Mouse (Mus musculus) MEL (cell line): ENCODE measurements at regions not wholly inside any gene's neighbourhood (a gene's known extent, or its start where the extent isn't known, plus 50 kb on each side); places are given as distances from the start of the nearest gene placed in this dataset.
A peak's percentile ranks its signal among the peaks of the same experiment; 100 is the strongest.

Source experiments
- DNase-seq: peaks from one replicate; pipeline ENCODE4 v3.0.0; 2011; ENCODE audit warnings: low read depth, low spot score
- H3K27ac ChIP-seq: 2 replicates; pipeline ENCODE4 v1.5.1; 2012; ENCODE audit warnings: low read depth, mild to moderate bottlenecking, control low read depth, low read length, moderate library complexity; ENCODE audit not compliant: control insufficient read depth
- H3K27me3 ChIP-seq, 2 experiments: fragments of 150-350 bp in 1 of 2; sonication (generic) in 1 of 2; 2 replicates each; pipeline ENCODE4 v1.6.1; 2012; ENCODE audit warnings: low read length in 2 of 2, mild to moderate bottlenecking in 2 of 2, improper control_type of control experiment in 1 of 2, moderate library complexity in 1 of 2; ENCODE audit not compliant: insufficient read depth in 2 of 2, control insufficient read depth in 1 of 2
- H3K36me3 ChIP-seq, 2 experiments: 2 replicates each; pipeline ENCODE4 v1.6.1; 2012 to 2014; ENCODE audit warnings: low read length in 2 of 2, improper control_type of control experiment in 1 of 2, inconsistent platforms in 1 of 2, mild to moderate bottlenecking in 1 of 2; ENCODE audit not compliant: insufficient read depth in 2 of 2, control insufficient read depth in 1 of 2
- H3K4me1 ChIP-seq, 2 experiments: fragments of 150-350 bp in 1 of 2; sonication (generic) in 1 of 2; 2 replicates each; pipeline ENCODE4 v1.6.1; 2012; ENCODE audit warnings: low read length in 2 of 2, improper control_type of control experiment in 1 of 2, mild to moderate bottlenecking in 1 of 2; ENCODE audit not compliant: insufficient read depth in 2 of 2, control insufficient read depth in 1 of 2
- H3K4me3 ChIP-seq, 2 experiments: fragments of 150-350 bp in 1 of 2; sonication (generic) in 1 of 2; 2 replicates each; pipeline ENCODE4 v1.5.1; 2012; ENCODE audit warnings: low read depth in 2 of 2, low read length in 2 of 2, mild to moderate bottlenecking in 2 of 2, moderate library complexity in 2 of 2, control low read depth in 1 of 2, improper control_type of control experiment in 1 of 2; ENCODE audit not compliant: control insufficient read depth in 1 of 2, insufficient read depth in 1 of 2
- H3K79me2 ChIP-seq: 2 replicates; pipeline ENCODE4 v1.6.1; 2012; ENCODE audit warnings: mild to moderate bottlenecking, low read length, moderate library complexity; ENCODE audit not compliant: control insufficient read depth, poor library complexity, insufficient read depth
- H3K9ac ChIP-seq: 2 replicates; pipeline ENCODE4 v1.6.1; 2012; ENCODE audit warnings: low read depth, mild to moderate bottlenecking, control low read depth, low read length, moderate library complexity; ENCODE audit not compliant: control insufficient read depth, poor library complexity, severe bottlenecking
- H3K9me3 ChIP-seq: fragments of 150-350 bp; sonication (generic); replicated peaks from 2 replicates; pipeline ENCODE4 v1.6.1; 2012; ENCODE audit warnings: mild to moderate bottlenecking, low read length, improper control_type of control experiment, moderate library complexity; ENCODE audit not compliant: insufficient read depth
- BHLHE40 ChIP-seq: IDR thresholded peaks from 2 replicates; pipeline ENCODE4 v1.6.1; 2012; ENCODE audit warnings: low read depth, mild to moderate bottlenecking, inconsistent platforms, low read length, improper control_type of control experiment, borderline replicate concordance
- CTCF ChIP-seq, 3 experiments: IDR thresholded peaks in 2 of 3; conservative IDR thresholded peaks in 1 of 3; 2 replicates each; pipeline ENCODE4 v1.5.1; 2011 to 2012; ENCODE audit warnings: low read length in 3 of 3, low read depth in 2 of 3, mild to moderate bottlenecking in 2 of 3, improper control_type of control experiment in 1 of 3, inconsistent platforms in 1 of 3, mixed read lengths in 1 of 3, moderate library complexity in 1 of 3; ENCODE audit not compliant: control insufficient read depth in 1 of 3, insufficient read depth in 1 of 3, poor library complexity in 1 of 3, severe bottlenecking in 1 of 3
- EP300 ChIP-seq, 2 experiments: IDR thresholded peaks; 2 replicates each; pipeline ENCODE4 v1.6.1; 2011; ENCODE audit warnings: improper control_type of control experiment in 2 of 2, low read length in 2 of 2, low read depth in 1 of 2, mild to moderate bottlenecking in 1 of 2
- ETS1 ChIP-seq: IDR thresholded peaks from 2 replicates; pipeline ENCODE4 v1.6.1; 2012; ENCODE audit warnings: low read depth, mild to moderate bottlenecking, inconsistent platforms, low read length, improper control_type of control experiment, moderate library complexity
- GABPA ChIP-seq: IDR thresholded peaks from 2 replicates; pipeline ENCODE4 v1.6.1; 2012; ENCODE audit warnings: low read depth, mild to moderate bottlenecking, inconsistent platforms, low read length, improper control_type of control experiment, moderate library complexity
- GATA1 ChIP-seq: IDR thresholded peaks from 2 replicates; pipeline ENCODE4 v1.6.1; 2011; ENCODE audit warnings: low read depth, low read length, improper control_type of control experiment
- KAT2A ChIP-seq: conservative IDR thresholded peaks from 2 replicates; pipeline ENCODE4 v1.6.1; 2012; ENCODE audit warnings: low read depth, low read length, improper control_type of control experiment, inconsistent platforms
- MAZ ChIP-seq: IDR thresholded peaks from 2 replicates; pipeline ENCODE4 v1.6.1; 2012; ENCODE audit warnings: low read depth, mild to moderate bottlenecking, inconsistent platforms, low read length, improper control_type of control experiment
- MYB ChIP-seq: IDR thresholded peaks from 2 replicates; pipeline ENCODE4 v1.6.1; 2011; ENCODE audit warnings: mild to moderate bottlenecking, low read depth, low read length, improper control_type of control experiment
- RAD21 ChIP-seq: IDR thresholded peaks from 2 replicates; pipeline ENCODE4 v1.6.1; 2011; ENCODE audit warnings: mild to moderate bottlenecking, low read depth, low read length, improper control_type of control experiment
- SMC3 ChIP-seq: IDR thresholded peaks from 2 replicates; pipeline ENCODE4 v1.6.1; 2011; ENCODE audit warnings: low read depth, low read length, improper control_type of control experiment
- TAL1 ChIP-seq: IDR thresholded peaks from 2 replicates; pipeline ENCODE4 v1.6.1; 2012; ENCODE audit warnings: mild to moderate bottlenecking, inconsistent platforms, low read length, moderate library complexity, mixed read lengths
- TCF12 ChIP-seq: IDR thresholded peaks from 2 replicates; pipeline ENCODE4 v1.6.1; 2014; ENCODE audit warnings: low read depth, mild to moderate bottlenecking, inconsistent platforms, low read length, improper control_type of control experiment, moderate library complexity
- USF1 ChIP-seq: IDR thresholded peaks from 2 replicates; pipeline ENCODE4 v1.6.1; 2014; ENCODE audit warnings: low read depth, mild to moderate bottlenecking, inconsistent platforms, low read length, improper control_type of control experiment, moderate library complexity
- USF2 ChIP-seq, 2 experiments: IDR thresholded peaks; 2 replicates each; pipeline ENCODE4 v1.6.1; 2011 to 2012; ENCODE audit warnings: improper control_type of control experiment in 2 of 2, low read length in 2 of 2, borderline replicate concordance in 1 of 2, inconsistent platforms in 1 of 2, low read depth in 1 of 2, mild to moderate bottlenecking in 1 of 2; ENCODE audit not compliant: insufficient read depth in 1 of 2
- ZC3H11A ChIP-seq: IDR thresholded peaks from 2 replicates; pipeline ENCODE4 v1.6.1; 2012; ENCODE audit warnings: low read depth, mild to moderate bottlenecking, inconsistent platforms, low read length, improper control_type of control experiment
- ZNF384 ChIP-seq: IDR thresholded peaks from 2 replicates; pipeline ENCODE4 v1.6.1; 2012; ENCODE audit warnings: low read depth, mild to moderate bottlenecking, inconsistent platforms, low read length, improper control_type of control experiment

DNA sequence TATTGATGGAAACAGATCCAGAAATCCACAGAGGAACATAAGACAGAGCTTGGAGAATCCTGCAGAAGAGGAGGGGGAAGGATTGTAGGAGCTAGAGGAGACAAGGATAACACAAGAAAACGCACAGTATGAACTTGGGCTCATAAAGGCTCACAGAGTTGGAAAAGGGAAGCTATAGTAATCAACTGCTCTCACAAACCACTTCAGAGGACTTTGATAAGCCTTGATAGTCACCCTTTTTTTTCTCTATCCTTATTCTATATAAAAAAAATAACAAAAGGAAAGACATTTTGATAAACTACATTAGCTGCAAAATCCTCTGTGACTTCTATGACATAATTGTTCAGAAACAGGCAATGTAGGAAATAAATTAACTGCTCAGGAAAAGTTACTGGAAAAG is 355.4 kb upstream of the Ndst4 start:
- no peaks in the 10 kb centered on the region for H3K79me2 ChIP-seq
- H3K36me3 ChIP-seq = no peaks in the 10 kb centered on the region
- H3K27me3 ChIP-seq = no peaks in the 10 kb centered on the region
- H3K4me3 ChIP-seq = no peak overlapping the region
- no peaks in the 10 kb centered on the region for H3K9me3 ChIP-seq
- TF ChIP-seq EP300 (IDR thresholded peaks at IDR 0.05; ENCODE audit: low read depth in 1 of 2, low read length in 2 of 2) (peak; percentile 21 to 56; a peak in 2 of 4 replicates), GATA1 (peak; percentile 28; the same call in 1 of the 2 replicates), KAT2A (no peak), ZNF384 (peak; percentile 81)
- TF ChIP-seq, all 39 proteins: peak for 3
- Histone ChIP-seq H3K9ac (no peak overlapping the region), H3K27ac (no peak overlapping the region), H3K4me1 (0 out of 4 replicates have a peak, but pooled peaks cover 0 to 5% of the 10 kb centered on the region in 2 experiments)
- DNase-seq = peak; percentile 42

- H3K4me1 ChIP-seq = 0 out of 4 replicates have a peak, but pooled peaks cover 0 to 5% of the 10 kb centered on the region in 2 experiments
- H3K9ac ChIP-seq = no peak overlapping the region
- H3K36me3 ChIP-seq = no peaks in the 10 kb centered on the region
- H3K79me2 ChIP-seq = no peaks in the 10 kb centered on the region
- H3K27ac ChIP-seq = no peak overlapping the region
- H3K27me3 ChIP-seq = no peaks in the 10 kb centered on the region
- no peak overlapping the region for H3K4me3 ChIP-seq
- TF ChIP-seq MYB (no peak), GATA1 (no peak), USF2 (IDR thresholded peaks at IDR 0.05; ENCODE audit: borderline replicate concordance in 1 of 2, insufficient read depth in 1 of 2, low read depth in 1 of 2, low read length in 2 of 2) (no peak), ZC3H11A (peak; percentile 62), GABPA (no peak), CTCF (IDR thresholded peaks at IDR 0.05 in 2 of 3, conservative IDR thresholded peaks at IDR 0.05 in 1 of 3; ENCODE audit: control insufficient read depth in 1 of 3, insufficient read depth in 1 of 3, low read depth in 2 of 3, low read length in 3 of 3, poor library complexity in 1 of 3, severe bottlenecking in 1 of 3) (peak in 1 of 3 experiments; percentile 43; a peak in 2 of 6 replicates), BHLHE40 (no peak), SMC3 (peak; percentile 51), RAD21 (peak; percentile 64), ETS1 (no peak)
- TF ChIP-seq, all 39 proteins: peak for 4
- peak; percentile 15 for DNase-seq
- H3K9me3 ChIP-seq = no peaks in the 10 kb centered on the region
These were observed 354.2 kb upstream of the Ndst4 start for GRCm38 (mm10) chr3:125049654-125050053.

- no peaks in the 10 kb centered on the region for H3K36me3 ChIP-seq
- H3K4me3 ChIP-seq = no peak overlapping the region
- H3K4me1 ChIP-seq = 0 out of 4 replicates have a peak, but pooled peaks cover 0 to 3% of the 10 kb centered on the region in 2 experiments
- H3K27ac ChIP-seq = no peak overlapping the region
- no peaks in the 10 kb centered on the region for H3K9me3 ChIP-seq
- no peak overlapping the region for H3K9ac ChIP-seq
- H3K79me2 ChIP-seq = no peaks in the 10 kb centered on the region
- no peaks in the 10 kb centered on the region for H3K27me3 ChIP-seq
- DNase-seq = no peak
- TF ChIP-seq KAT2A (no peak), USF1 (no peak), CTCF (IDR thresholded peaks at IDR 0.05 in 2 of 3, conservative IDR thresholded peaks at IDR 0.05 in 1 of 3; ENCODE audit: control insufficient read depth in 1 of 3, insufficient read depth in 1 of 3, low read depth in 2 of 3, low read length in 3 of 3, poor library complexity in 1 of 3, severe bottlenecking in 1 of 3) (no peak), MAZ (no peak), TCF12 (no peak), TAL1 (no peak)
These were observed 351.0 kb upstream of the Ndst4 start for GRCm38 (mm10) chr3:125052852-125053251.
